Mouse (Mus musculus): ENCODE data around the gene 4930442H23Rik. TPM values are rescaled to one million over a fixed set of nuclear protein-coding genes. Genes with fewer than 3 reads are reported as not detected.
A peak's percentile ranks its signal among the peaks of the same experiment; 100 is the strongest.

The 4930442H23Rik gene
- total and polyA plus RNA-seq, 2 experiments from 2014 or later = 0.26 TPM; not detected in 1

DNA sequence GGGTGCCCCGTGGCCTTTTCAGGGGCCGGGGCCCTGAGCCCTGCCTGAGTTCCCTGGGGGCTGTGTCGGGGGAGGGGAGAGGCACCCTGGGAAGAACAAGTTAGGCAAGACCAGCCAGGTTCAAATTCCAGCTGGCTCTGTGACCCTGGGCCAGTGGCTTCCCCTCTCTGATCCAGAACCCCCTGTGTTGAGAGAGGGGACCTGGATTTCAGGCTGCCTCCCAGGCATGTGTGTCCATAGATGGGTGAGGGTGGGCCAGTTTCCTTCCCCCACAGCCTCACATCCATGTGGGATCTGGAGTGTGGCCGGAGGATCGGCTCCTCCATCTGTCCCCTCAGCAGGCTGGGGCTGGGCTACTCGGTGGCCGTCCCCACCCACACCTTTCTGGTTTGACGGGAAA is 43.6 kb downstream of the 4930442H23Rik start:
- Histone ChIP-seq H3K27me3 (ENCODE audit: insufficient read depth, low read length) (no peaks in the 10 kb centered on the region; the same call in 1 of the 2 replicates), H3K27ac (no peak overlapping the region), H3K9ac (replicated peaks; ENCODE audit: low read length) (0 out of 2 replicates have a peak overlapping the region, but pooled peaks have one; percentile 96), H3K4me2 (ENCODE audit: low read depth, low read length) (peak overlapping the region; percentile 68), H3K4me1 (ENCODE audit: insufficient read depth, low read length) (peaks cover 25% of the 10 kb centered on the region), H3K9me3 (ENCODE audit: low read length) (no peaks in the 10 kb centered on the region), H3K4me3 (ENCODE audit: low read length) (0 out of 2 replicates have a peak overlapping the region, but pooled peaks have one; percentile 2), H3K36me3 (ENCODE audit: insufficient read depth, low read length) (peaks cover 13% of the 10 kb centered on the region)
- no peak for DNase-seq (ENCODE audit: low spot score)
- ATAC-seq = no peak
- no peak for TF ChIP-seq CTCF (IDR thresholded peaks at IDR 0.05; ENCODE audit: low read depth)
- WGBS = 30% methylated on average over 8 of the region's 8 CpGs

DNA sequence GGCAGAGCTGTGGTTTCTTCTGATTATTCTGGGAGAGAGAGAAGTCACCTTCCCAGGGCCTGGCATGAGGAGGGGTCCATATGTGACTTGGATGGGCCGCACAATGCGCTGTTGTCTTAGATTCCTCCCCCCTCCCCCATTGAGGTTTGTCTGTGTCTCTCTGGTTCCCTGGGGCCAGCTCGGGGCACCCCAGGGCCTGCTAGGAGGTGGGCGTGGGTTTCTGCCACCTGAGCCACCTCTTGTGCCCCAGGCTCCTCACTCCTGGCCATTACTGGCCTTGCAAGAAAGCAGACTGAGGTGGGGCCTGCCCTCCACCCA is 44.2 kb downstream of the 4930442H23Rik start:
- Histone ChIP-seq H3K4me2 (ENCODE audit: low read depth, low read length) (peak overlapping the region; percentile 68), H3K4me3 (ENCODE audit: low read length) (0 out of 2 replicates have a peak overlapping the region, but pooled peaks have one; percentile 2), H3K4me1 (ENCODE audit: insufficient read depth, low read length) (peaks cover 25% of the 10 kb centered on the region), H3K36me3 (ENCODE audit: insufficient read depth, low read length) (peaks cover 8% of the 10 kb centered on the region), H3K9ac (replicated peaks; ENCODE audit: low read length) (peak overlapping the region; percentile 96; the same call in 1 of the 2 replicates), H3K27ac (no peak overlapping the region), H3K27me3 (ENCODE audit: insufficient read depth, low read length) (peaks cover under 1% of the 10 kb centered on the region), H3K9me3 (ENCODE audit: low read length) (no peaks in the 10 kb centered on the region)
- 72% methylated on average over 4 of the region's 4 CpGs for WGBS
- no peak for ATAC-seq
- no peak for DNase-seq (ENCODE audit: low spot score)
- no peak for TF ChIP-seq CTCF (IDR thresholded peaks at IDR 0.05; ENCODE audit: low read depth)

DNA sequence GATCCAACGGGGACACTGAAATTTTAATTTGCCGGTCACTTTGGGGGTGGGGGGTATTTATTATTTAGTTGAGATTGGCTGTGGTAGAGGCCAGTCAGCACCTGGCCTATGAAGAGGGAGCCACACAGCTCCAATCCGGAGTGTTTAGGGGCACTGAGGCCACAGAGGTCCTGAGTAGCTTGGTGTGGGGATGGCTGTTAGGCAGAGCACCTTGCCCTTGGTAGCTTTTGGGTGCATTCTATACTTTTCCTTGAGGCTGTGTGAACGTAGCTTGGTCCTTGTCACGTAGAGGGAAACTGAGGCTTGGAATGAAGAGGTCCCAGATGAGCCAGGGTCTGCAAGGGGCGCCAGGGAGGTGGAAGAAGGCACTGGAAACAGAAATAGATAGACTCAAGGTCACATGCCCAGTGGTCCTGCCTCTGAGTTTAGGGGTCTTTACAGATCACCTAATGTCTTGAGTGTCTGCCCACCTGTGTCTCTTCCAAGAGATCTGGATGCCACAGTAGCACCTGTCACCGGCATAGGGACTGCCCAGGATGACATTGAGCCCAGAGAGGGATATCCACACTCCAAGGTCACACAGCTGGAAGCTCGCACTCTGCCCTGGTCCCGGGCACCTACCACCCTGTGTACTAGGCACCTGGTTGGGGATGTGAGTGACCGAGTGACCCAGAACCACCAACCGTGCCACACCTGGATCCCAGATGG is 44.7 kb downstream of the 4930442H23Rik start:
- Histone ChIP-seq H3K9ac (replicated peaks; ENCODE audit: low read length) (peak overlapping the region; percentile 96), H3K36me3 (ENCODE audit: insufficient read depth, low read length) (peaks cover 3% of the 10 kb centered on the region; the same call in 1 of the 2 replicates), H3K27ac (peak overlapping the region; percentile 77), H3K27me3 (ENCODE audit: insufficient read depth, low read length) (peaks cover 6% of the 10 kb centered on the region), H3K4me3 (ENCODE audit: low read length) (peak overlapping the region; percentile 94), H3K4me1 (ENCODE audit: insufficient read depth, low read length) (peaks cover 25% of the 10 kb centered on the region), H3K9me3 (ENCODE audit: low read length) (no peaks in the 10 kb centered on the region), H3K4me2 (ENCODE audit: low read depth, low read length) (peak overlapping the region; percentile 68)
- ATAC-seq (no peak), DNase-seq (ENCODE audit: low spot score) (no peak)
- TF ChIP-seq CTCF (IDR thresholded peaks at IDR 0.05; ENCODE audit: low read depth) = no peak
- WGBS = 58% methylated on average over 11 of the region's 11 CpGs

DNA sequence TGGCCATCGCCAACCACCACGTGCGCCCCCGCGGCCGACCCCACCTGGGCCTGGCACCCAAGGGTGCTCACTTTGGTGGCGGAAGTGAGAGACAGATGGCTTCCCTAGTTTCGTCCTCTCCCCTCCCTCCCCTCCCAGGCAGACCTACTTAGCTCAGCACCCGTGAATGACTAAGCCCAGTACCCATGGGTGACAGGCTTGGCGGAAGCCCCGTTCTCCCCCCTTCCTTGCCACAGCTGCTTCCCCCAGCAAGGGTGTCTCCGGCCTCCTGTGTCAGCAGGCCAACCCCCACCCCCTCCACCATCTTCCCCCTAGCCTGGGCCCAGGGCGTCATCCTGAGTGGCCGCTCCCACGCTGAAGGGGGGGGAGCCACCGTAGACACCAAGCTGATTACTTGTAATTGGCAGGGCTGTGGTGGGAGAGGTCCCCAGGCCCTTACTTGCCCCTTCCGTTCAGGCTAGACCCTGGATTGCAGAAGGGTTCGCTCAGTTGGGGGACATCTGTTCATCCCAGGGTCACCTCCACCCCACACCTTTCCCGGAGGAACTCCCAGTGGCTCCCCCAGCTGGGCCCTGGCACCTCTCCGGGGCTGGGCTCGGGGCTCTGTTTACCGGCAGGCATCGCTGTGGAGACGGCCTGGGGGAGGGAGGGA is 45.4 kb downstream of the 4930442H23Rik start:
- H3K9me3 ChIP-seq (ENCODE audit: low read length) = no peaks in the 10 kb centered on the region
- TF ChIP-seq CTCF (IDR thresholded peaks at IDR 0.05; ENCODE audit: low read depth) = no peak
- DNase-seq (ENCODE audit: low spot score) = peak; percentile 41
- WGBS = under 1% methylated on average over 22 of the region's 24 CpGs
- peak overlapping the region; percentile 96 for H3K9ac ChIP-seq (replicated peaks; ENCODE audit: low read length)
- peak overlapping the region; percentile 68 for H3K4me2 ChIP-seq (ENCODE audit: low read depth, low read length)
- no peaks in the 10 kb centered on the region for H3K36me3 ChIP-seq (ENCODE audit: insufficient read depth, low read length)
- ATAC-seq = no peak
- H3K4me1 ChIP-seq (ENCODE audit: insufficient read depth, low read length) = peaks cover 25% of the 10 kb centered on the region
- peaks cover 9% of the 10 kb centered on the region for H3K27me3 ChIP-seq (ENCODE audit: insufficient read depth, low read length)
- H3K4me3 ChIP-seq (ENCODE audit: low read length) = peak overlapping the region; percentile 94
- peak overlapping the region; percentile 77 for H3K27ac ChIP-seq

DNA sequence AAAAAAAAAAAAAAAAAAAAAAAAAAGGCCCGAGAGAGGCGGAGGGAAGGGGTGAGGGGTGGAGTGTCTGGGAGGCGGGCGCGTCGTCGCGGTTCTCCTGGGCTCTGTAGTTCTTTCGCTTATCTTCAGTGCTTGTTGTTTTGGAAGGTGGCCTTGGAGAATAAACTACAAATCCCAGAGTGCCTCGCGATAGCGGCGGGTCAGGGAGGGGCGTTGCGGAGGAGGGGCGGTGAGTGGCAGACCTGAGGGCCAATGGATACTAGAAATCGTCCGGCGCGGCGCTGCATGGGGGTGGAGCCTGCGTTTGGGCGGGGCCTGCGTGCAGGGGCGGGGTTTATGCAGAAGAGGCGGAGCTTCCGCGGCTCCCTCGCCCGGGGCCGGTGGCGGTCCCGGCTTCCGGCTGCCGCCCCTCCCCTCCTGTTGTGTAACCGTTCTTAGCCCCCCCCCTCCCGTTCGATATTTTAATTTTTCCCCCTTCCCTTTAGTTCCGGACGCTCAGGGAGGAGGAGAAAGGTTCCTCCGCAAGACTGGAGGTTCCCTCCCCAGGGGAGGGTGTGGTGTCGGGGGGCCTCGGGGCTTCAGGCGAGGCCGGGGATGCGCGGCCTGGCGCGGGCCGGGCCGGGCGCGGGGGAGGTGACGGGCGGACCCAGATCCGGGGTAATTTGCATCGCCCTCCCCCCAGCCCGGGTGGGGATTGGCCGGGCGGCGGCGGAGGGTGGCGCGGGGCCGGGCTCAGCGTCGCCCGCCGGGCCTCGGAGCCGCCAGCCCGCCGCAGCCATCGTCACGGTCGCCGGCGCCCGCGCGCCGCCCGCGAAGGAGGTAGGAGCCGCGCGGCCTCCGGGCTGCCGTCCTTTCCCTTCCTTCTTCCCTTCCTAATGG is 46.2 kb downstream of the 4930442H23Rik start:
- peak overlapping the region; percentile 99 for H3K4me2 ChIP-seq (ENCODE audit: low read depth, low read length)
- WGBS = 1% methylated on average over 57 of the region's 89 CpGs
- peak overlapping the region; percentile 96 for H3K9ac ChIP-seq (replicated peaks; ENCODE audit: low read length)
- peaks cover 9% of the 10 kb centered on the region for H3K27me3 ChIP-seq (ENCODE audit: insufficient read depth, low read length)
- ATAC-seq = peak; percentile 95
- H3K4me1 ChIP-seq (ENCODE audit: insufficient read depth, low read length) = peaks cover 25% of the 10 kb centered on the region
- no peak for TF ChIP-seq CTCF (IDR thresholded peaks at IDR 0.05; ENCODE audit: low read depth)
- peak overlapping the region; percentile 94 for H3K4me3 ChIP-seq (ENCODE audit: low read length)
- H3K27ac ChIP-seq = peak overlapping the region; percentile 77
- peak; percentile 98 for DNase-seq (ENCODE audit: low spot score)
- H3K9me3 ChIP-seq (ENCODE audit: low read length) = no peaks in the 10 kb centered on the region
- no peaks in the 10 kb centered on the region for H3K36me3 ChIP-seq (ENCODE audit: insufficient read depth, low read length)

DNA sequence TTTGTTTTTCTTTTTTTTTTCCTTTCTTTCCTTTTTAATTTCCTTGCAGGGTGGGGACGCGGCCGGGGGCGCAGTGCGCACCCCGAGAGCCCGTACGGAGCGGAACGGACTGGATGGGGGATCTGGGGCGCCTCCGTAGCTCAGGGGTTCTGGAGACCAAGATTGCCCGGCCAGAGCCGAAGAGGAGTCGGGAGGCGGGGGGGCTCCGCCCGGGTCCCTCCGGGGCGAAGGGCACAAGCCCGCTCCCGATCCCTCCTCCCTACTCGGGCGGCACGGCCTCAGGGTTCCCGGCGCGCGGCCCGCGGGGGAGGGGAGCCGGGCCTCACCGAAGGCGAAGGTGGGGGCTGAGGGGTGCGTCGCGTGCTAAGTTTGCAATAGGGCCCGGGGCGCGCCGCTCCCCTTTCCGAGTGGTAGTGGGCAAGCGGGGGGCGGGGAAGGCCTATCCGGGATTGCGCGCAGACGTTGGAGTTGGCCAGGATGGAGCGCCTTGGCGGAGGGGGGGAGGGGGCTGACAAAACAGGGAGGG is 46.9 kb downstream of the 4930442H23Rik start:
- Histone ChIP-seq H3K9me3 (ENCODE audit: low read length) (no peaks in the 10 kb centered on the region), H3K4me2 (ENCODE audit: low read depth, low read length) (peak overlapping the region; percentile 99), H3K27ac (peak overlapping the region; percentile 96), H3K36me3 (ENCODE audit: insufficient read depth, low read length) (no peaks in the 10 kb centered on the region), H3K27me3 (ENCODE audit: insufficient read depth, low read length) (peaks cover 9% of the 10 kb centered on the region), H3K4me1 (ENCODE audit: insufficient read depth, low read length) (peaks cover 25% of the 10 kb centered on the region), H3K9ac (replicated peaks; ENCODE audit: low read length) (peak overlapping the region; percentile 96), H3K4me3 (ENCODE audit: low read length) (peak overlapping the region; percentile 94)
- peak; percentile 52 for ATAC-seq
- WGBS = under 1% methylated on average over 49 of the region's 50 CpGs
- DNase-seq (ENCODE audit: low spot score) = no peak
- no peak for TF ChIP-seq CTCF (IDR thresholded peaks at IDR 0.05; ENCODE audit: low read depth)
